Mouse (Mus musculus) adrenal gland, adult 8-10 months (tissue): ENCODE data around the gene 2010109A12Rik. TPM values are rescaled to one million over a fixed set of nuclear protein-coding genes. Genes with fewer than 3 reads are reported as not detected.

Source experiments
- DNase-seq: peaks from one replicate; pipeline ENCODE4 v3.0.0; 2022
- total RNA-seq, 4 experiments: library from RNA; stranded (reverse); gene quantifications; 2 replicates each; pipeline ENCODE4 v1.2.4; 2022

Gene 2010109A12Rik
- total RNA-seq, 4 experiments from 2014 or later: 0.65 to 1.3 (median 0.81) TPM

DNA sequence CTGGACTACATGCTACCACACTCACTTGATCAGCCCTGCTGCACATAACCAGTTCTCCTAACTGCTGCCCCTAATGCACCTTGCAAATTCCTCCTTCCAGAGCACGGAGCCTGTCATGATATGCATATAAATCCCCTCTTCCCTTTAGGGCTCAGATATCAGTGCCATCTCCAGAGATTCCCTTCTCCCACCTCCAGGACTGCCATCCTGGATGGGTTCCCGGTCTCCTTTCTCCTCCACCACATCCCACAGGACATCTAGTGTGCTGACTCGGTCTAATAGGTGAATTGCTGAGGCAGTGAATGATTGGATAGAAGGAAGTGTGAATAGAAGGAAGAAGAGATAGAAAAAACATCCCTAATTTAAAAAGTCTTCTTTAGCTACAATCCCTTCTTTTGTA, 25.4 kb downstream of the 2010109A12Rik start:
- DNase-seq: no peak

DNA sequence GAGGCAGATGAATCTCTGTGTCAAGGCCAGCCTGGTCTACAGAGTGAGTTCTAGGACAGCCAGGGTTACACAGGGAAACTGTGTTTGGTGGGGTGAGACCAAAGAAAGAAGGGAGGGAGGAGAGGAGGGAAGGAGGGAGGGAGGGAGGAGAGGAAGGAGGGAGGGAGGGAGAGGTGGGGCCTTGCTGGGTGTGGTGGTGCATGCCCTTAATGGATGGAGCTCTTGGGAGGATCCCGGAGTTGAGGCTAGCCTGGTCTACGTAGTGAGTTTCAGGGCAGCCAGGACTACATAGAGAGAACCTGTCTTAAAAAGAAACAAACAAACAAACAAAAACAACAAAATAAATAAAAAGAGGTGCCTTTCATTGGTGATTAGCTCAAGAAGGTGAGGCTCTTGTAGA, 26.5 kb downstream of the 2010109A12Rik start:
- DNase-seq: no peak

DNA sequence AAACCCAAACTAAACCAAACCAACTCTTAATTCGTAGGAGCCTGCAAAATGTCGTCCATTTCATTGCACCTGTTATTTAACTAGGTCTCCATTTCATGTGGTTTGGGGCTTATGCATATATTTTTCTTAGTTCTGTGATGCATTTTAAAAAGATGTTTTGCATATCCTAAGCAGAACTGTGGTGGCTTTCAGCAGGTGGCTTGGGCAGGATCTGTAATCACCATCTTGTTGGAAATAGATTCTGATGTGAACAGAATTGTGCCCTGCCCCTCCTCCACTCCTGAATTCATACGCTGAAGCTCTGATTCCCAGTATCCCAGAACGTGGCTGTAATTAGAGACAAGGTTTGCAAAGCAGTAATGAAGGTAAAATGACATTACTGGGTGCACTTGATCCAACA, 27.8 kb downstream of the 2010109A12Rik start:
- no peak for DNase-seq

DNA sequence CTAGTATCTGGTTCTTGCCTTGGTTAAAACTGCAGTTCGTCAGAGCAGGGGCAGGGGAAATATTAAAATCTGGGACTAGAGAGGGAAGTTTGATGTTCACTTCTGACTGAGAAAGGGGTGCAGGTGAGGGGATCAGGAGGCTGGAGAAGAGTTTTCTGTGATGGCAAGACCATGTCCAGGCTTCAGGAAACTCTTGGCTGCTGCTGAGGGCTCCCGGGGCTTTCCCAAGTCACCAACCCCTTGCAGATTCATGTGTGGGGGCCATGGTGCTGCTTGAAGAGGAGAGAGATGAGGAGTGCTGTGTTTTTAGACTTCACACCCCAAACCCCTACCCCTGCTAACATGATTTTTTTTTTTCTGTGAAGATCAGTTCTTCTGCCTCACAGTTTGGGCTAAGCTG, 28.3 kb downstream of the 2010109A12Rik start:
- DNase-seq: no peak

DNA sequence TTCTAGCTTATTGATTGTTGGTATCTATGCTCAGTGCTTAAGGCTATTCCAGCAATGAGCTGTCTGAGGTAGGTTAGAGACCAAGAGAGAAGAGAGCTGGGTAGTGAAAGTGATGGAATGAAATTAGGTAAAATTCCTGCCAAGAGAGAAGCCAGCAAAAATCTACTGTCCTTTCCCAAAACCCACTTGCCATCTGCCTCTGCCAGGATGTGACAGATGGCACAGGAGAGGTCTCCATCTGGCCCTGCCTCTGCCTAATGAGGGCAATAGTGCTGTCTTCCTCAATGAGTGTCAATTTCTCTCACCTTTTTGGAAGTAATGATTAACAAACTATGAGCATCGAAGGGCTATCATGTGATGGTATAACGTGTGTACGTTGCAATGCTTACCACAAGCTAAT, 29.6 kb downstream of the 2010109A12Rik start:
- DNase-seq: no peak

DNA sequence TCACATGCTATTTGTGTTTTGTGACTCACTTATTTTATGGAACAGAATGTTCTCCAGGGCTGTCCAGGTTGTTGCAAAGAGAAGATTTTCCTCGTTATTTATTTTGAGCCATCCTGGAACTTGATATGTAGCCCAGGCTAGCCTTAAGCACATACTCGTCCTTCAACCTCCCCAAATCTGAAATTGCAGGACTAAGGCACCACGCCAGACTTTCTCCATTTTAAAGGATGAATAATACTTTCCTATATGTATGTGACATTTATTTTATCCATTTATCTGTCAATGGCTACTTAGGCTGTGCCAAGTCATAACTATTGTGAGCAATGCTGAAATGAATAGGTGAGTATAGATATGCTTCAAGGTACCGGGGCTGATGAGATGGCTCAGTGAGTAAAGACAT, 30.2 kb downstream of the 2010109A12Rik start:
- no peak for DNase-seq

DNA sequence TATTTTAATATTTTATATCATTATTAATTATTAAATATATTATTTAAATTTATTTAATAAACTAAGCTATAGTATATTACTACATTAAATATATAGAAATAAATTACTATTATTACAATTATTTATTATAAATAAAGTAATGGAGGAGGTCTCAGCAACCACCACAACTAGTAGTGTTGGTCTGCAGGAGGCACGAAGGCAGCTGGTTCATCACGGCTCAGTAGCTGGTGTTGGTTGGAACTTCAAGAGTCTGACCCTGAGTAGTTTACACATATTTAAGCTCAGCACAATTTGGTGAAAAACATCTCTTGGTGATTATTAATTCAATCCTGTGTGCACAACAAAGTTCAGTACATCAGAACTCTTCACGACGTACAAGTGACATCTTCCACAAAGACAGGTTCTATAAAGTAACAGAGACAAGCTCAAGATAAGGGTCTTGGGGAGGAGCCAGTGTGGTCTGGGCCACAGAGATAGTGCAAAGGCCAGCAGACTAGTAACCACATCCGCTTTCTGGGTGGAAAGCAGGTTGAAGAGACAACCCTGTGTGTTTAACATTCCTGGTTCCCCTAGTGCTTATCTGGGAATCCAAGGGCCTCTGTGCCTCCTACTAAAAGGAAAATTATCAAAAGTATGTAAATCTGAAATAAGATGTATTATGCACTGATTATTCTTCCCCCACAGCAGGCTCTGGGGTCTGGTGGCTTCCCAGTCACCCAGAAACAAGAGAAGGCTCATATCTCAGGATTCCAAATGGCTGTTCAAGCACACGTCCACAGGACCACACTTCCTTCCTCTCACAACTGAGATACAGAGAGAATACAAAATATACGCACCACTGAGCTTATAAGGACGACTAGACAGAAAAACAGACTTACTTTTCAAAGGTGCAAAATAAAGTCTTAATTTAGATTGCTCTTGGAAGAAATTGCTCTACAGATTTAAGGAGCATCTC, 33.5 kb downstream of the 2010109A12Rik start:
- DNase-seq: no peak

DNA sequence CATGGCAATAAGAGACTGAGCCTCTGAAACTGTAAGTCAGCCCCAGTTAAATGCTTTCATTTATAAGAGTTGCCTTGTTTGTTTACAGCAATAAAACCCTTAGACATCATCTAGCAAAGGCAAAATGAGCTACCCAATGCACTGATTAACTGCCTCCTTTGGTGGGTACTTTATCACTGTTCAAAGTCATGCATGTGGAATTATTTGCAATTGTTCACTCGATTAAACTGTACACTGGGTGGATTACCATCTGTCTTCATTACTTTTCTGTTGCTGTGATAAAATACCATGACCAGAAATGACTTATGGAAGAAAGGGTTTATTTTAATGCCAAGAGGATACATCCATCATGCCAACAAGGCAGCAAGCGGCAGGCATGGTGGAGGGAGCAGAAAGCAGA, 39.0 kb downstream of the 2010109A12Rik start:
- no peak for DNase-seq

DNA sequence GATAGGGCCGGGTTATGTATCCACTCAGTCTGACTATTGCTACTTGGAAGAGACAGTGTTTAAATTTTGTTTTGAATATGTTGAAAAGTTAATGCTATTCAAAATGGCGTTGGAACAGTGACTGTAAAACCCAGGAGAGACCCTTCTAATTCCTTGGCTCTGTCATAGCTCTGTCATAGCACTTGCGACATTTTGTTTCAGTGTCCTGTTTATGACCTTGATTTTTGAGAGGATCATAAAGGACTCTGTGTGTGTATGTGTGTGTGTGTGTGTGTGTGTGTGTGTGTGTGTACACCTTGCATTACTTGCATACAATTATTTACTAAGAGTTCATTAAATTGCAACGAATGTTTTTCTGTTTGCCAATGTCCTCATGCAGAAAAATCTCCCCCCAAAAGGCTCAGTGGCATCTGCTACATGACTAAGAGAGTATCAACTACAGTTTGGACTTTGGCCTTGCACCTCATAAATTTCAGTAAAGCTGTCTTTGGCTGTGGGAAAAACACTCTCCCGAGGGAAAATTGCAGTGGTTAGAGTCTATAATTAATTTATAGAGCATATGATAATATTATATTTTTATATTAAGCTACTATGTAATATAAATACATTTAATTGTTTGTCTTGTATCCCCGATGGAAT, 43.7 kb downstream of the 2010109A12Rik start:
- DNase-seq: no peak

DNA sequence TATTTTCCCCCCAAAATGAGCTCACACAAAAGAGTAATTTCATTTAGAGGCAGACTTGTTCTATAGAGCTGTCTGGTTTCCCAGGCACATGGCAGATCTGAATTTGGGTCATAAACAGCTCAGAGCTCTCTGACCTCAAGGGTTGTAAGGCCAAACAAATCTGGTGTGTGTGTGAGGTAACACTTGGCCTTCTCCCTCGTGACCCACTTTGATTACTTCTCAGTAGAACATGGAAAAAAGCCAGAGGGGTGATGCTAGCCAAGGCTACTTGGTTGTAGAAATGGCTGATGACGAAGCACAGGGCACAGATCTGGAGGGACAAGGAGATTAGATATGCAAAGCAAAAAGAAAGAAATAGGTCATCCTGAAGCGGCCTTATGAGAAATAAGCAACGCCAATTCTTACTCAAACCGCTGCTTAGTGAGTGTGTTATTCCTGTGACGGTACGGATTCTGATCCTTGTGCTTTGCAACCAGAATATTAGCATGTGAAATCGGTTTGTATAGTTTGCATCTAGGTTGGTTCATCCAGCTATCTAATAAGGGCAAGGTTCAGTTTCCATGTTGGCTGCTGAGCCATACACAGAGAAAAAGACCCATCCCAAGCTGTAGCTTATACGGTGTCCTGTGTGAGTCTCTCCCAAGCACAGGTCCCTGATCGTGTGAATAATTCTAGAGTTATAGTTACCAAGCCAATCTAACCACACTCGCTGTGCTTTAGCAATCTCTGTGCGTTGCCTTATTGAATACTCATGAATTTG, 44.9 kb downstream of the 2010109A12Rik start:
- DNase-seq: peak; percentile 85

DNA sequence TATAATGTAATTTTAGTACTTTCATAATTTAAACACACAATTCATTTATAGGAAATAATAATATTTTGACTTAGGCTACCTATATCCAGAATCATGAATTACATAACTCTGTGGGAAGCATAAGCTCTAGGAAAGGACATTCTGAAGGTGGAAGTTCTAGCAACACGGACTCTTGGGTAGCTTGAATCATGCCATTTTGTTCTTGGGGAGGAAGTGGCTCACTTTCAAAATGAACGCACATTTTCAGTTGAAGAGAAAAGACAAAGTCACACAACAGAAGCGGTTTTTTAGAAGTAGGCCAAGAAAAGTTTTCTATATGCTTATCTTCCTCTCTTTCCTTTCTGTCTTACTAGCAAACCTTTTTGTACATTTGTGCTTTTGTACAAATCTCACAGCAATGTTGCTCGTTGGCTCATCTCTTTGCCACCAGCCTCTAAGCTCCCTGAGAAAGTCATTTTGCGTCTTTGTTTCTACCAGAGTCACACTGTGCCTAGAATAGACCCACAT, 49.5 kb downstream of the 2010109A12Rik start:
- no peak for DNase-seq

DNA sequence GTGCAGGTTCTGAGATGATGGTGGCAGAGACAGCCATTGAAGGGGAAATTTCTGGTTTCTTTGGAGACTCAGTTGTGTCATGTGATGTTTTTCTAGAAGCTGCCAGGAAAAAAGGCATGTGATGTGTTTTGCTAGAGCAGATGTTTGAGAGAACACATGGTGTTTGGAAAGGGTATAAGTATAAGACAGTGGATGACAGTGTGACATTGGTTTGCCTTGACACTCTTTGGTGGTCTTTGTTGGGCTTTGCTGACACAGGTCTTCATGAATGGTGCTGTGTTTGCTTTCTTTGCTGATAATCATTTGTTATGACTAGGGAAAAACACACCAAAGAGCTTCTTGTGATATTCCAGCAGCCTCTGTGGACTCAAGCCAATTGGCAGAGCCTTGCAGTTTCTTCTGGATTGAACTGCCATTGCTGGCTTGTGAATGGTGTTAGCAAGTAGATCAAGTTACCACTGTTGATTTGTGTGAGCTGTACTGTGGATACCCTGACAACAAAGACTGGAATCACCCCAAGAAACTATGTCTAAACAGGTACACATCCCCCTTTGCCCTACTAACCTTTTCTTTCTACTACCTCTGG, 50.6 kb downstream of the 2010109A12Rik start:
- DNase-seq: no peak

DNA sequence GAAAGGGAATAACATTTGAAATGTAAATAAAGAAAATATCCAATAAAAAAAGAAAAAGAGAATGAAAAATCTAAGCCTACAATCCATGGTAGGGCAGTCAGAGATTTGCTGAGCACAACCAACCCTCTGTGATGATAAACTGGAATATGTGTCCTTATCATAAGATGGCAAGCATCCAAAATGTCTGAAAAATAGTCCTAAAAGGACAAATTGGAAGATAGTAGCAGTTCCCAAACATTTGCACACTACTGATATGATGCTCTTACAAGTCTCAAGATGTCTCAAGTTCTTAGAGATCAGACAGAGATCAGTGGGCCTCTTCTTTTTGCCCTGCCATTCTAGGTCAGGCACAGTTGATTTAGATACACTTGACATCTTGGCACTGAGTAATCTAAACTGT, 53.0 kb downstream of the 2010109A12Rik start:
- DNase-seq: no peak

DNA sequence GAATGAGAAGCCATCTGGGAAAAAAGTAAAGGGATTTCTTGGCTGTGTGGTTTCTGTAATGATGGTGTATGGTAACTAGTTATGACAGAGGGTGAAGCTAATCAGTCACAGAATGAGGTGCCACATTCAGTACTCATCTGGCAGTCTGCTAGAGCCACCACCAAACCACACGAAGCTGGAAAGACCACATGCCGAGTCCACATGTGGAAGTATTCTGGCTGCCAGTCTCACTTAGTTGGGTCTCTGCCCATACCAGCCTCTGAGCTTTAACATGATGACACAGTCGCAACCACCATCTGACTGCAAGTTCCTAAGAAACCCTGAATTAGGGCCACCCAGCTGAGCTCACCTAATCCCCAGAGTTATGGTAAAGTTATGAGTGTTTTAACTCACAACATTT, 54.7 kb downstream of the 2010109A12Rik start:
- DNase-seq: no peak

DNA sequence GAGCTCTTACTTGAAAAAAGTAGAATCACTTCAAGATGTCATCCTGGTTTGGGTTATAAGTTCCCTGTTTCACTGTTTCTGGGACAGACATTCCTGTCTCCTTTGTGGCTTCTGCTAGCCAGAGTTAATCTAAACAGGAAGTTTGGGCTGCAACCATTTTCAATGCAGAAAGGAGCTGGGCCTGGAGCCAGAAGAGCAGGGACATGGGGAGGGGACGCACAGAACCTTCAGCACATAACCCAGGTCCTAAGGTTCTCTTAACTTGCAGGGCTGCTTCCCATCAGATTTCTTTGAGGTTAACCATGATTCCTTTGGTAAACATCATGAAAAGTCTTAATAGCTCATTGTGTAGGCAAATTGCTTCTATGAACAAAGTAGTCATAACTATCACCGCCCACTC, 56.4 kb downstream of the 2010109A12Rik start:
- no peak for DNase-seq

Other genes with a start within 250 kb of the 2010109A12Rik start
- under 1 TPM; 0.06 to 0.22 (median 0.10) TPM for gene Sowahb, start 161.5 kb upstream of the 2010109A12Rik start, total RNA-seq
- gene Sept11, start 113.1 kb upstream of the 2010109A12Rik start, total RNA-seq: 10 to 100 TPM; 40.3 to 44.5 (median 42.4) TPM
- 100 to 1,000 TPM; 148 to 209 (median 180) TPM for gene Ccni, start within 50 bp of the 2010109A12Rik start, total RNA-seq
- 10 to 100 TPM; 20.2 to 23.5 (median 21.2) TPM for gene Ccng2, start 60.7 kb downstream of the 2010109A12Rik start, total RNA-seq